Mouse (Mus musculus): Measurements from ENCODE around the gene Thrb.
A peak's percentile ranks its signal among the peaks of the same experiment; 100 is the strongest.

Thrb gene

GRCm38 (mm10) chr14:17959901-17960300 is 299.8 kb downstream of the Thrb start:
- DNase-seq (ENCODE audit: low spot score), result no peak

- DNase-seq (ENCODE audit: low spot score), result no peak
Measured at GRCm38 (mm10) chr14:17967117-17967726, 307.2 kb downstream of the Thrb start.

GRCm38 (mm10) chr14:17972132-17972531 is 312.1 kb downstream of the Thrb start:
- DNase-seq (ENCODE audit: low spot score), result no peak

- DNase-seq (ENCODE audit: low spot score), result no peak
Measured at GRCm38 (mm10) chr14:17972665-17973064, 312.6 kb downstream of the Thrb start.

- no peak for DNase-seq (ENCODE audit: low spot score)
Measured at GRCm38 (mm10) chr14:17975786-17976185, 315.7 kb downstream of the Thrb start.

- DNase-seq (ENCODE audit: low spot score), result no peak
Measured at GRCm38 (mm10) chr14:17978259-17978658, 318.2 kb downstream of the Thrb start.

GRCm38 (mm10) chr14:17981258-17981657 is 321.2 kb downstream of the Thrb start:
- no peak for DNase-seq (ENCODE audit: low spot score)

- no peak for DNase-seq (ENCODE audit: low spot score)
Measured at GRCm38 (mm10) chr14:17982017-17982416, 322.0 kb downstream of the Thrb start.

- DNase-seq (ENCODE audit: low spot score), result peak; percentile 4
Measured at GRCm38 (mm10) chr14:17983390-17983789, 323.3 kb downstream of the Thrb start.

- DNase-seq (ENCODE audit: low spot score), result no peak
Measured at GRCm38 (mm10) chr14:17983839-17984238, 323.8 kb downstream of the Thrb start.

GRCm38 (mm10) chr14:17988580-17988979 is 328.5 kb downstream of the Thrb start:
- no peak for DNase-seq (ENCODE audit: low spot score)

- DNase-seq (ENCODE audit: low spot score), result no peak
Measured at GRCm38 (mm10) chr14:17989182-17989581, 329.1 kb downstream of the Thrb start.

- DNase-seq (ENCODE audit: low spot score), result no peak
Measured at GRCm38 (mm10) chr14:17990186-17990585, 330.1 kb downstream of the Thrb start.

GRCm38 (mm10) chr14:18001886-18002285 is 341.8 kb downstream of the Thrb start:
- DNase-seq (ENCODE audit: low spot score), result no peak

- DNase-seq (ENCODE audit: low spot score), result no peak
Measured at GRCm38 (mm10) chr14:18003686-18004085, 343.6 kb downstream of the Thrb start.

GRCm38 (mm10) chr14:18008524-18008923 is 348.5 kb downstream of the Thrb start:
- no peak for DNase-seq (ENCODE audit: low spot score)

- no peak for DNase-seq (ENCODE audit: low spot score)
Measured at GRCm38 (mm10) chr14:18016604-18017003, 356.5 kb downstream of the Thrb start.

- DNase-seq (ENCODE audit: low spot score), result no peak
Measured at GRCm38 (mm10) chr14:18020128-18020527, 360.1 kb downstream of the Thrb start.

GRCm38 (mm10) chr14:18020636-18021035 is 360.6 kb downstream of the Thrb start:
- DNase-seq (ENCODE audit: low spot score), result peak; percentile 4

GRCm38 (mm10) chr14:18021726-18022125 is 361.7 kb downstream of the Thrb start:
- DNase-seq (ENCODE audit: low spot score), result no peak

GRCm38 (mm10) chr14:18022351-18022750 is 362.3 kb downstream of the Thrb start:
- no peak for DNase-seq (ENCODE audit: low spot score)

- no peak for DNase-seq (ENCODE audit: low spot score)
Measured at GRCm38 (mm10) chr14:18027867-18028266, 367.8 kb downstream of the Thrb start.

GRCm38 (mm10) chr14:18029181-18029932 is 369.3 kb downstream of the Thrb start:
- no peak for DNase-seq (ENCODE audit: low spot score)

GRCm38 (mm10) chr14:18031941-18032340 is 371.9 kb downstream of the Thrb start:
- no peak for DNase-seq (ENCODE audit: low spot score)
